Mouse (Mus musculus): ENCODE data around the gene Irgm1.

DNA sequence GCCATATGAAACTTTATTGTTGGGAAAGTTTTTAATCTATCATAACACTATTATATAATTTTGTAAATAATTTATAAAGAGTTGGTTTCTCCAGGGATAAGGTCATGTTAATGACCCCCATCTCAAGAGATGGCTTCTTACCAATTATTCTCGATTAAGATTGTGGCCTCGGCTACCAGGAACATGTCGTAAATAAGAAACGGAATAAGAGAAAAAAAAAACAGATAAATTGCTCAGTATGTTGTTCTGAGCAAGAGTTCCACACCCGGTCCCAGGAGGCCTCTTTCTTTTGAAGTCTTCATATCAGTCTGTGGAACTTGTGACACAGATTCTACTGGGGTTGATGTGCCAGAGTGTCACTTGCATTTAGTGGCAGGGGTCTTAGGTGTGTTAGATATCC lies 30.3 kb downstream of the Irgm1 start:
- TF ChIP-seq CTCF (IDR thresholded peaks at IDR 0.05; ENCODE audit: low read depth) = no peak
- no peak for TF ChIP-seq EP300 (IDR thresholded peaks at IDR 0.05; ENCODE audit: low read depth)

Measured in liver, embryonic 14.5 days (tissue).